Mouse (Mus musculus) forelimb bud, embryonic 11.5 days (tissue): ENCODE results near the gene Spock1.
A peak's percentile ranks its signal among the peaks of the same experiment; 100 is the strongest.

Experiments used
- DNase-seq: peaks from one replicate; pipeline ENCODE4 v3.0.0-alpha.2; 2012; ENCODE audit warnings: low read depth, low spot score

Spock1 gene

GRCm38 (mm10) chr13:57908266-57908582 lies at the start of gene Spock1:
Gene Spock1 (minus strand): TSS chr13:57908332.
- DNase-seq, result peak; percentile 85

- DNase-seq, result no peak
Observed at GRCm38 (mm10) chr13:57950091-57950490, 42.0 kb upstream of the Spock1 start.

- DNase-seq, result no peak
Observed at GRCm38 (mm10) chr13:57949513-57949912, 41.4 kb upstream of the Spock1 start.

- peak; percentile 58 for DNase-seq
Observed at GRCm38 (mm10) chr13:57945197-57945596, 37.1 kb upstream of the Spock1 start.

- DNase-seq, result no peak
Observed at GRCm38 (mm10) chr13:57944434-57944833, 36.3 kb upstream of the Spock1 start.

GRCm38 (mm10) chr13:57943900-57944299 lies 35.8 kb upstream of the Spock1 start:
- no peak for DNase-seq

GRCm38 (mm10) chr13:57937463-57938229 lies 29.5 kb upstream of the Spock1 start:
- no peak for DNase-seq

DNA sequence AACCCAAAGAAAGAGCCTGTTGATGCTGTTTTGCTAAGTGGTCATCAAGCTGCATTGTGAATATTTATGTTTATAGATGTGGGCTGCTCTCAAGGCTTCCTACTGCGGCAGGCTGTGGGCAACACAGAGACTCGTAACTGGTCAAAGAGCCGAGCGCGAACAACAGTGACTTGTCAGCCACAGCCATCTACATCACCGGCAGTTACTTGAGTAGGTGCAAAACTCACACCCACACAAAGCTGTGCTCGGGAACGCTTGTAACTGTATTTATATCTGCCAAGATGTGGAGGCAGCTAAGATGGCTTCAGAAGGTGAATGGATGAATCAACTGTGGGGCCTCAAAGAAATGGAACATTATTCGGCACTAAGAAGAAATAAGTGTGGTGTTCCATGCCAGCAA lies 23.9 kb upstream of the Spock1 start:
- DNase-seq, result no peak

DNA sequence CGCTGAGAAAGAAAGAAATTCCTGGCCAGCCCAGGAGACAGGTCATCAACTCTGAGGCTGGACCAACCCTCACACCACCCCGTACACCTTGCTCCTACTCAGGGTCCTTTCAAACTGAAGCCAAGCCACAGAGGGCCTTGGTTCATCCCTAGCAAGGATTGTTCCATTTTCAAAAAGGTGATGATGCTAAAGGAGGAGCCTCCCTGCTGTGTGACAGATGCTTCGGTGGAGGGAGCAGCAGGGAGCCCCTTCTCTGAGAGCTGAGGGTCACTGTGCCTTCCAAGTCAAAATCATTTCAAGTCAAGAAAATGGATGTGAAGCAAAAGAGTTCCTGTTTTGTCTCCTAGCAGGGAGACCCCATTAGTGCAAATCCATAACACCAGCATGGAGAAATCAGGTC lies 23.2 kb upstream of the Spock1 start:
- DNase-seq, result no peak

DNA sequence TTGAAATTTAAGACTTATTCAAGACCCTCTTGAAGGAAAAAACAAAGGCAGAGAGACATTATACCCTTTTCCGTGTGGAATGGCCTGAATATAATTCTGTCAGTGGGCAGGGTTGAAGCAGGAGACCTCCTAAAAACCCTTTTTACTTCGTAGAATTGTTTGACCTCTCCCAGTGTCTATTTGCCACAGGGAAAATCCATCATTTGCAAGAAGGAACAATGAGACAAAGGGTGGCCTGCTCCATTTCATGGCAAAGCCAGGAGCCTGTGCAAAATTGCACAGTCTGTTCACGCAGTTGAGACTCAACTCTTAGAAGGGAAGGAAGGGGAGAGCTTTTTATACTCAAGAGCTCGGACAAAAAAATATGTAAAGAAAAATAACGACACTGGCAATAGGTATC lies 22.6 kb upstream of the Spock1 start:
- DNase-seq, result no peak

DNA sequence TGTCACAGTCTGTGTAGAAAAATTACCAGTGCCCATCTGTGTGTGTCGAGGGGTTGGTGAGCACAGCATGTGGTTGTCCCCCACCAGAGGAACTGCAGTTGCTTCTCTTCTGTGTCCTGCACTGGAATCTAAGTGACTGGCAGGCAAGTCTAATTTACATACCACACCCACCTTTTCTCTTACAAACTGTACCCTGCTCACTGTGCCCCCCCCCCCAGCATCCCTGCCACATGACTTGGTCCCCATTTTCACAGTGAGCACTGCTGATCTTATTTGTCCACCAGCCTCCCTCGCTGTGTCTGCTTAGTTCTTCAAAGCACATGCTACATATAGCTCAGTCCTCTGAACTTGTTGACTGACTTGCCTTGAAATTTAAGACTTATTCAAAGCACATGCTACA lies 22.2 kb upstream of the Spock1 start:
- peak; percentile 40 for DNase-seq

DNA sequence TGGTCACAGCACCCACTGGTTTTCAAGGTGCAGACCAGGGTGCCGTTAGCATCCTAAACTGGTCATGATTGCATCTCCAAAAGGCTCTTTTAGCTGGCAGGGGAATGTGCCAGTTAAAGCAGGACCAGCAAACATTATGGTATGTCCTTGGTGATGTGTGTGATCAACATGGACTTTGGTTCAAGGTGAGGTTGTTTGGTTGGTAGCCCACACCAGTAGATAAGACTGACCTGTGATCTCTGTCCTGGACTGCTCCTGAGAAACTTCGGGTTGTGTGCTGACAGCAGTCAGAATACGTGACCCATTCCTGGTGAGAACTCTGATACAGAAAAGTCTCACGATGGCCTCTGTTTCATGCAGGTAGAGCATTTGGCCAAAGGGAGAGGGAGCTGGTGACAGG lies 11.8 kb upstream of the Spock1 start:
- DNase-seq, result no peak

- no peak for DNase-seq
Observed at GRCm38 (mm10) chr13:57911171-57911570, 3.0 kb upstream of the Spock1 start.

GRCm38 (mm10) chr13:57907428-57908265 lies 485 bp downstream of the Spock1 start:
- no peak for DNase-seq

DNA sequence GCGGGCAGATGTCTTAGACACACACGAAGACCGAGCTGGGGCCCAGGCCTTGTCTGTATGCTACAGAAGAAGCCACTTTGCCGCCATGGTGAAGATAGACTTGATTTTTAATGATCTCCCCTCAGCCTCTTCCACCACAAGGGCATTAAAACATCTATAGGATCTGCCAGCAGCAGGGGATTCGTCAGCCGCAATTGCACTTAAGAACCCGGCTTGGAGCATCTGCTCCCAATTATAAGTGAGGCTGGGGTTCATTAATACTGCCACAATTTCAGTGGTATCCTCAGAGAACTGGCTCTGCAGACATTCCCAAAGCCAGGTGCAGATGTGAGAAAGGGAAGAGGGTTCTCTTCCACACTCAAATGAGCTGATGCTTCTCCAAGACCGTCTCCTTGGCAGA lies 13.5 kb downstream of the Spock1 start:
- peak; percentile 77 for DNase-seq

GRCm38 (mm10) chr13:57889708-57890107 lies 18.4 kb downstream of the Spock1 start:
- no peak for DNase-seq

GRCm38 (mm10) chr13:57889050-57889449 lies 19.1 kb downstream of the Spock1 start:
- no peak for DNase-seq

- DNase-seq, result no peak
Observed at GRCm38 (mm10) chr13:57879817-57880216, 28.3 kb downstream of the Spock1 start.

GRCm38 (mm10) chr13:57878797-57879196 lies 29.3 kb downstream of the Spock1 start:
- DNase-seq, result no peak

DNA sequence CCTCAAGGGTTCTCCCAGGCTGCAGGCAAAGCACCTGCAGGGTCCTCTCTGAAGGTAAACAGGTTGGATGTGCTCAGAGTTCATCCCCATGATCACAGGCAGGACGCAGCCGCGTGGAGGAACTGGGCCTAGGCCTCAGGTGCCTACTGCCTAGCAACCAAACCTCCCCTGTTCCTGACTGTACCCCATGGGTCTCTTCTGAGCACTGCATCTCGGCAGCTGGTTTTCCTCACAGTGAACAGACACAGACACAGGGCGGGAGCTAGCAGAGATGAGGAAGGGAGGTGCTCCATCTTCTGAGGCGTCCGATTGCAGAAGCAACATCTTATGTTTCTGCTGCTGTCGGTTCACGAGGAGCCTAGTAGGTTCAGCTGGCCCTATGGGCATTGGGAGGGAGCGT lies 30.4 kb downstream of the Spock1 start:
- no peak for DNase-seq

- DNase-seq, result no peak
Observed at GRCm38 (mm10) chr13:57876966-57877365, 31.2 kb downstream of the Spock1 start.

DNA sequence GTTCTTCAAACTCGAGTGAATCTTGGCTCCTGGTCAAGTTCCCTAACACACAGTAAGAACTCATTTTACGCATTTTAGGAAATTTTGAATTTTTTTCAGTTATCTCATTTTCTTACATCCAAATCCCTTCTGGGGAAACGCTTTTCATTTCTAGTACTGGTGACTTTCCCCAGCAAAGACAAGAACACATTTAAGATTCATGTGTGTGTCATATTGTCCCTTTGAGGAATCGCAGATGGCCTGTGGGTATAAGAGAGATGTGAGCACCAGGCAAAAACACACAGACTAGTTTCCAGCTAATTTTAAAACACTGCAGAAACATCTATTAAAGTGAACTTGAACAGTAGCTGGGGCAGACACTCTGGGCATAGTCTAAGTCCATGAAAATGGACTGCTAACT lies 38.1 kb downstream of the Spock1 start:
- no peak for DNase-seq

GRCm38 (mm10) chr13:57867586-57867985 lies 40.5 kb downstream of the Spock1 start:
- peak; percentile 69 for DNase-seq
